9 mouse cellular contexts compared by ENCODE assay signal in genomic region chr6:113660492-113661352, GRCm38 (mm10). TPM values are rescaled to one million over a fixed set of nuclear protein-coding genes. Genes with fewer than 3 reads are reported as not detected.
A peak's percentile ranks its signal among the peaks of the same experiment; 100 is the strongest.
DNase-seq lines count a peak whose midpoint lies in the region; ATAC-seq and TF ChIP-seq lines count a peak whose summit lies in the region.
"Had no signal": no experiment of that assay in that cellular context is flagged by ENCODE, and none has a peak within 500 bp of the region (broad histone marks: within the 10 kb centered on the region; RNA-seq: fewer than 3 reads in every experiment).

No protein-coding gene starts in this region.

- WGBS in forebrain, embryonic 10.5 days, result 81% methylated on average over 14 of the region's 14 CpGs
- WGBS in forebrain, embryonic 14.5 days, result 79% methylated on average over 14 of the region's 14 CpGs
- 50% methylated on average over 14 of the region's 14 CpGs for WGBS in bone marrow, adult 2 months
- 57% methylated on average over 14 of the region's 14 CpGs for WGBS in liver, embryonic 15.5 days (ENCODE audit: insufficient replicate concordance)
- WGBS in hindbrain, embryonic 11.5 days, result 73% methylated on average over 14 of the region's 14 CpGs

- no peak overlapping the region for H3K4me2 ChIP-seq in forebrain, embryonic 14.5 days (ENCODE audit: low read length)
- no peak overlapping the region for H3K4me2 ChIP-seq in liver, embryonic 15.5 days
- no peak overlapping the region for H3K4me2 ChIP-seq in hindbrain, embryonic 11.5 days (replicated peaks; ENCODE audit: low read depth, low read length)
- H3K4me2 ChIP-seq: midbrain, embryonic 15.5 days had no signal

- no peak overlapping the region for H3K9ac ChIP-seq in forebrain, embryonic 14.5 days (ENCODE audit: low read length)
- no peak overlapping the region for H3K9ac ChIP-seq in liver, embryonic 15.5 days
- H3K9ac ChIP-seq in hindbrain, embryonic 11.5 days (ENCODE audit: low read depth, low read length), result no peak overlapping the region
- H3K9ac ChIP-seq: midbrain, embryonic 15.5 days had no signal

- DNase-seq in forebrain, embryonic 10.5 days (ENCODE audit: extremely low spot score, low spot score), result no peak
- DNase-seq in forebrain, embryonic 14.5 days (ENCODE audit: low spot score), result no peak
- DNase-seq in 416B (ENCODE audit: low read depth), result peak; percentile 38
- no peak for DNase-seq in hindbrain, embryonic 11.5 days (ENCODE audit: low spot score)
- DNase-seq in cerebellum, adult 18-20 months, result no peak

- H3K27ac ChIP-seq in forebrain, embryonic 10.5 days, result peak overlapping the region; percentile 51
- no peak overlapping the region for H3K27ac ChIP-seq in forebrain, embryonic 14.5 days (ENCODE audit: low read depth, low read length)
- H3K27ac ChIP-seq in bone marrow, adult 2 months (ENCODE audit: control insufficient read depth, insufficient read depth, low read depth, low read length, poor library complexity), result peak overlapping the region; percentile 86
- H3K27ac ChIP-seq in liver, embryonic 15.5 days (replicated peaks), result peak overlapping the region; percentile 45; the same call in 1 of the 2 replicates
- no peak overlapping the region for H3K27ac ChIP-seq in hindbrain, embryonic 11.5 days (ENCODE audit: low read depth, low read length)
- H3K27ac ChIP-seq: midbrain, embryonic 15.5 days had no signal

- no peak overlapping the region for H3K4me3 ChIP-seq in forebrain, embryonic 10.5 days
- H3K4me3 ChIP-seq in forebrain, embryonic 14.5 days (ENCODE audit: low read depth, low read length), result no peak overlapping the region
- H3K4me3 ChIP-seq in bone marrow, adult 2 months (replicated peaks; ENCODE audit: control insufficient read depth, low read depth, low read length), result peak overlapping the region; percentile 2
- no peak overlapping the region for H3K4me3 ChIP-seq in liver, embryonic 15.5 days (replicated peaks)
- H3K4me3 ChIP-seq in hindbrain, embryonic 11.5 days (ENCODE audit: low read depth, low read length), result no peak overlapping the region
- H3K4me3 ChIP-seq: midbrain, embryonic 15.5 days had no signal

- no peak for ATAC-seq in forebrain, embryonic 14.5 days
- ATAC-seq in liver, embryonic 15.5 days (ENCODE audit: insufficient read depth), result no peak
- no peak for ATAC-seq in frontal cortex, adult (ENCODE audit: low TSS enrichment)
- ATAC-seq in hindbrain, embryonic 11.5 days (ENCODE audit: low FRiP score), result no peak
- ATAC-seq: midbrain, embryonic 15.5 days had no signal

- TF ChIP-seq CTCF in bone marrow, adult 2 months (IDR thresholded peaks at IDR 0.05; ENCODE audit: control insufficient read depth, insufficient read depth, low read length), result no peak

- peaks cover 6% of the 10 kb centered on the region; the same call in 1 of the 2 replicates for H3K9me3 ChIP-seq in forebrain, embryonic 10.5 days
- peaks cover 4% of the 10 kb centered on the region; the same call in 1 of the 2 replicates for H3K9me3 ChIP-seq in forebrain, embryonic 14.5 days (replicated peaks; ENCODE audit: control insufficient read depth, low read length)
- no peaks in the 10 kb centered on the region for H3K9me3 ChIP-seq in liver, embryonic 15.5 days (replicated peaks)
- no peaks in the 10 kb centered on the region for H3K9me3 ChIP-seq in hindbrain, embryonic 11.5 days (ENCODE audit: control insufficient read depth, low read length)

- H3K36me3 ChIP-seq in forebrain, embryonic 10.5 days (replicated peaks), result no peaks in the 10 kb centered on the region
- no peaks in the 10 kb centered on the region for H3K36me3 ChIP-seq in forebrain, embryonic 14.5 days (ENCODE audit: control insufficient read depth, insufficient read depth, low read length)
- H3K36me3 ChIP-seq in liver, embryonic 15.5 days (replicated peaks), result 0 out of 2 replicates have a peak, but pooled peaks cover 5% of the 10 kb centered on the region
- H3K36me3 ChIP-seq in hindbrain, embryonic 11.5 days (ENCODE audit: control insufficient read depth, insufficient read depth, low read length), result no peaks in the 10 kb centered on the region
- H3K36me3 ChIP-seq: midbrain, embryonic 15.5 days had no signal

- H3K4me1 ChIP-seq in forebrain, embryonic 10.5 days, result peaks cover 22% of the 10 kb centered on the region
- H3K4me1 ChIP-seq in forebrain, embryonic 14.5 days (ENCODE audit: control insufficient read depth, insufficient read depth, low read length), result no peaks in the 10 kb centered on the region
- H3K4me1 ChIP-seq in bone marrow, adult 2 months (ENCODE audit: control insufficient read depth, insufficient read depth, low read length), result peaks cover 31% of the 10 kb centered on the region
- peaks cover 51% of the 10 kb centered on the region for H3K4me1 ChIP-seq in liver, embryonic 15.5 days (replicated peaks)
- H3K4me1 ChIP-seq in hindbrain, embryonic 11.5 days (replicated peaks; ENCODE audit: control insufficient read depth, insufficient read depth, low read length), result no peaks in the 10 kb centered on the region
- H3K4me1 ChIP-seq: midbrain, embryonic 15.5 days had no signal

- no peaks in the 10 kb centered on the region for H3K27me3 ChIP-seq in forebrain, embryonic 10.5 days (ENCODE audit: poor library complexity, severe bottlenecking)
- no peaks in the 10 kb centered on the region for H3K27me3 ChIP-seq in forebrain, embryonic 14.5 days (replicated peaks; ENCODE audit: control insufficient read depth, insufficient read depth, low read length)
- H3K27me3 ChIP-seq in liver, embryonic 15.5 days, result no peaks in the 10 kb centered on the region
- H3K27me3 ChIP-seq in hindbrain, embryonic 11.5 days (ENCODE audit: control insufficient read depth, insufficient read depth, low read length), result no peaks in the 10 kb centered on the region
- H3K27me3 ChIP-seq: midbrain, embryonic 15.5 days had no signal

- TF ChIP-seq POLR2A in bone marrow, adult 2 months (IDR thresholded peaks at IDR 0.05; ENCODE audit: borderline replicate concordance, control insufficient read depth, low read depth, low read length), result no peak

RNA-seq across cellular contexts. Expression of gene Irak2, which starts 22.5 kb away (rescaled TPM):
- polyA plus RNA-seq in forebrain, embryonic 10.5 days (2016; fragmentation: Nextera tagmentation; extraction: Ambion mirVana), result 3.8 and 3.9 TPM in 2 replicates
- 0.68 and 0.90 TPM in 2 replicates for polyA plus RNA-seq in forebrain, embryonic 14.5 days (2014; fragmentation: Nextera tagmentation; extraction: Ambion mirVana)
- 10.0 and 11.9 TPM in 2 replicates for polyA plus RNA-seq in bone marrow, adult 2 months (2011; ENCODE audit: insufficient read depth, insufficient read length, low replicate concordance, missing spikeins)
- polyA plus RNA-seq in liver, embryonic 15.5 days (2015; fragmentation: Nextera tagmentation; extraction: Ambion mirVana), result 11.9 and 13.5 TPM in 2 replicates
- 1.6 and 1.9 TPM in 2 replicates for polyA plus RNA-seq in hindbrain, embryonic 11.5 days (2014; fragmentation: Nextera tagmentation; extraction: Ambion mirVana)

RNA-seq across cellular contexts. Expression of gene Tatdn2, which starts 36.1 kb away (rescaled TPM):
- polyA plus RNA-seq in forebrain, embryonic 10.5 days (2016; fragmentation: Nextera tagmentation; extraction: Ambion mirVana), result 0.62 and 0.76 TPM in 2 replicates
- polyA plus RNA-seq in forebrain, embryonic 14.5 days (2014; fragmentation: Nextera tagmentation; extraction: Ambion mirVana), result 1.1 and 1.6 TPM in 2 replicates
- 61.3 and 112 TPM in 2 replicates for polyA plus RNA-seq in bone marrow, adult 2 months (2011; ENCODE audit: insufficient read depth, insufficient read length, low replicate concordance, missing spikeins)
- polyA plus RNA-seq in liver, embryonic 15.5 days (2015; fragmentation: Nextera tagmentation; extraction: Ambion mirVana), result 0.77 and 0.83 TPM in 2 replicates
- 1.1 and 1.2 TPM in 2 replicates for polyA plus RNA-seq in hindbrain, embryonic 11.5 days (2014; fragmentation: Nextera tagmentation; extraction: Ambion mirVana)

RNA-seq across cellular contexts. Expression of gene Vhl, which starts 37.0 kb away (rescaled TPM):
- polyA plus RNA-seq in forebrain, embryonic 10.5 days (2016; fragmentation: Nextera tagmentation; extraction: Ambion mirVana), result 41.4 and 42.4 TPM in 2 replicates
- polyA plus RNA-seq in forebrain, embryonic 14.5 days (2014; fragmentation: Nextera tagmentation; extraction: Ambion mirVana), result 90.3 and 97.1 TPM in 2 replicates
- 38.5 and 66.7 TPM in 2 replicates for polyA plus RNA-seq in bone marrow, adult 2 months (2011; ENCODE audit: insufficient read depth, insufficient read length, low replicate concordance, missing spikeins)
- polyA plus RNA-seq in liver, embryonic 15.5 days (2015; fragmentation: Nextera tagmentation; extraction: Ambion mirVana), result 8.7 and 10.8 TPM in 2 replicates
- 63.0 and 64.4 TPM in 2 replicates for polyA plus RNA-seq in hindbrain, embryonic 11.5 days (2014; fragmentation: Nextera tagmentation; extraction: Ambion mirVana)

RNA-seq across cellular contexts. Expression of gene Brk1, which starts 56.1 kb away (rescaled TPM):
- polyA plus RNA-seq in forebrain, embryonic 10.5 days (2016; fragmentation: Nextera tagmentation; extraction: Ambion mirVana), result 200 and 203 TPM in 2 replicates
- 280 and 307 TPM in 2 replicates for polyA plus RNA-seq in forebrain, embryonic 14.5 days (2014; fragmentation: Nextera tagmentation; extraction: Ambion mirVana)
- 65.5 and 112 TPM in 2 replicates for polyA plus RNA-seq in bone marrow, adult 2 months (2011; ENCODE audit: insufficient read depth, insufficient read length, low replicate concordance, missing spikeins)
- polyA plus RNA-seq in liver, embryonic 15.5 days (2015; fragmentation: Nextera tagmentation; extraction: Ambion mirVana), result 79.4 and 80.7 TPM in 2 replicates
- polyA plus RNA-seq in hindbrain, embryonic 11.5 days (2014; fragmentation: Nextera tagmentation; extraction: Ambion mirVana), result 221 and 224 TPM in 2 replicates

RNA-seq across cellular contexts. Expression of gene Ghrl, which starts 59.0 kb away (rescaled TPM):
- polyA plus RNA-seq in forebrain, embryonic 10.5 days (2016; fragmentation: Nextera tagmentation; extraction: Ambion mirVana), result not detected in 2 replicates
- 0.54 and 0.66 TPM in 2 replicates for polyA plus RNA-seq in forebrain, embryonic 14.5 days (2014; fragmentation: Nextera tagmentation; extraction: Ambion mirVana)
- polyA plus RNA-seq in bone marrow, adult 2 months (2011; ENCODE audit: insufficient read depth, insufficient read length, low replicate concordance, missing spikeins), result not detected in 2 replicates
- 0.17 TPM in 1 of 2 replicates, not detected in the other for polyA plus RNA-seq in liver, embryonic 15.5 days (2015; fragmentation: Nextera tagmentation; extraction: Ambion mirVana)
- 0.46 and 0.51 TPM in 2 replicates for polyA plus RNA-seq in hindbrain, embryonic 11.5 days (2014; fragmentation: Nextera tagmentation; extraction: Ambion mirVana)

Comparison
In these comparisons a context has a peak if more than half of its experiments do, and no peak if none do; other contexts are left out.
1. H3K27ac ChIP-seq: peak in forebrain, embryonic 10.5 days (single experiment), bone marrow, adult 2 months (single experiment) and liver, embryonic 15.5 days (single experiment); none in forebrain, embryonic 14.5 days (single experiment) and hindbrain, embryonic 11.5 days (single experiment).
2. RNA of gene Tatdn2, which starts 36.1 kb away (polyA plus RNA-seq): 61.3 to 112 TPM in bone marrow, adult 2 months; 1.1 to 1.2 TPM in hindbrain, embryonic 11.5 days, 1.1 to 1.6 TPM in forebrain, embryonic 14.5 days, 0.77 to 0.83 TPM in liver, embryonic 15.5 days and 0.62 to 0.76 TPM in forebrain, embryonic 10.5 days; every median in the first group is over 10 times any median in the second.